Mouse (Mus musculus): Measurements from ENCODE around the gene Fgd3. TPM values are rescaled to one million over a fixed set of nuclear protein-coding genes. Genes with fewer than 3 reads are reported as not detected.
A peak's percentile ranks its signal among the peaks of the same experiment; 100 is the strongest.

Gene Fgd3
- 0.51 and 0.58 TPM in 2 replicates for polyA plus RNA-seq (2014; fragmentation: Nextera tagmentation; extraction: Ambion mirVana)

GRCm38 (mm10) chr13:49320040-49320439 is at the start of gene Fgd3:
Gene Fgd3, minus strand, starts transcription at chr13:49320311.
- no peak within 1 kb of the TSS for H3K27ac ChIP-seq (replicated peaks; ENCODE audit: low read depth, low read length)
- no peaks in the 10 kb centered on the region for H3K9me3 ChIP-seq (ENCODE audit: control insufficient read depth, low read length)
- H3K27me3 ChIP-seq (replicated peaks; ENCODE audit: control insufficient read depth, insufficient read depth, low read length): no peaks in the 10 kb centered on the region
- H3K36me3 ChIP-seq (ENCODE audit: control insufficient read depth, insufficient read depth, low read length): no peaks in the 10 kb centered on the region
- peak within 1 kb of the TSS; percentile 55 for H3K4me2 ChIP-seq (ENCODE audit: low read depth, low read length)
- peak within 1 kb of the TSS; percentile 27 for H3K9ac ChIP-seq (ENCODE audit: low read depth, low read length)
- ATAC-seq (ENCODE audit: low read depth) (peak; percentile 94), DNase-seq (ENCODE audit: low spot score) (peak; percentile 86)
- H3K4me3 ChIP-seq (ENCODE audit: low read depth, low read length): peak within 1 kb of the TSS; percentile 23
- WGBS: 0% methylated on average over 10 of the region's 10 CpGs
- H3K4me1 ChIP-seq (ENCODE audit: control insufficient read depth, insufficient read depth, low read length): peaks cover 13% of the 10 kb centered on the region

GRCm38 (mm10) chr13:49369404-49369803 is 49.3 kb upstream of the Fgd3 start:
- no peak for DNase-seq (ENCODE audit: low spot score)
- 88% methylated on average over 10 of the region's 10 CpGs for WGBS
- H3K4me1 ChIP-seq (ENCODE audit: control insufficient read depth, insufficient read depth, low read length): peaks cover 4% of the 10 kb centered on the region
- no peak for ATAC-seq (ENCODE audit: low read depth)
- H3K9ac ChIP-seq (ENCODE audit: low read depth, low read length): no peak overlapping the region
- no peaks in the 10 kb centered on the region for H3K9me3 ChIP-seq (ENCODE audit: control insufficient read depth, low read length)
- H3K4me2 ChIP-seq (ENCODE audit: low read depth, low read length): no peak overlapping the region
- H3K27me3 ChIP-seq (replicated peaks; ENCODE audit: control insufficient read depth, insufficient read depth, low read length): no peaks in the 10 kb centered on the region
- peaks cover 25% of the 10 kb centered on the region for H3K36me3 ChIP-seq (ENCODE audit: control insufficient read depth, insufficient read depth, low read length)
- H3K27ac ChIP-seq (replicated peaks; ENCODE audit: low read depth, low read length): no peak overlapping the region
- no peak overlapping the region for H3K4me3 ChIP-seq (ENCODE audit: low read depth, low read length)

GRCm38 (mm10) chr13:49367657-49368440 is 47.7 kb upstream of the Fgd3 start:
- no peak for ATAC-seq (ENCODE audit: low read depth)
- H3K9ac ChIP-seq (ENCODE audit: low read depth, low read length): no peak overlapping the region

GRCm38 (mm10) chr13:49364716-49365115 is 44.6 kb upstream of the Fgd3 start:
- WGBS: 81% methylated on average over 2 of the region's 2 CpGs
- Histone ChIP-seq H3K4me1 (ENCODE audit: control insufficient read depth, insufficient read depth, low read length) (peaks cover 9% of the 10 kb centered on the region), H3K27me3 (replicated peaks; ENCODE audit: control insufficient read depth, insufficient read depth, low read length) (no peaks in the 10 kb centered on the region), H3K4me2 (ENCODE audit: low read depth, low read length) (no peak overlapping the region), H3K9me3 (ENCODE audit: control insufficient read depth, low read length) (no peaks in the 10 kb centered on the region), H3K27ac (replicated peaks; ENCODE audit: low read depth, low read length) (no peak overlapping the region), H3K4me3 (ENCODE audit: low read depth, low read length) (no peak overlapping the region), H3K9ac (ENCODE audit: low read depth, low read length) (no peak overlapping the region), H3K36me3 (ENCODE audit: control insufficient read depth, insufficient read depth, low read length) (peaks cover 5% of the 10 kb centered on the region; the same call in 1 of the 2 replicates)
- DNase-seq (ENCODE audit: low spot score) (no peak), ATAC-seq (ENCODE audit: low read depth) (no peak)

More at GRCm38 (mm10) chr13:49367657-49368440, 47.7 kb upstream of the Fgd3 start:
- DNase-seq (ENCODE audit: low spot score): no peak
- H3K27ac ChIP-seq (replicated peaks; ENCODE audit: low read depth, low read length): no peak overlapping the region
- no peak overlapping the region for H3K4me3 ChIP-seq (ENCODE audit: low read depth, low read length)
- no peaks in the 10 kb centered on the region for H3K9me3 ChIP-seq (ENCODE audit: control insufficient read depth, low read length)
- peaks cover 4% of the 10 kb centered on the region for H3K4me1 ChIP-seq (ENCODE audit: control insufficient read depth, insufficient read depth, low read length)
- H3K27me3 ChIP-seq (replicated peaks; ENCODE audit: control insufficient read depth, insufficient read depth, low read length): no peaks in the 10 kb centered on the region
- H3K36me3 ChIP-seq (ENCODE audit: control insufficient read depth, insufficient read depth, low read length): peaks cover 20% of the 10 kb centered on the region
- WGBS: 74% methylated on average over 4 of the region's 4 CpGs
- H3K4me2 ChIP-seq (ENCODE audit: low read depth, low read length): no peak overlapping the region

GRCm38 (mm10) chr13:49362804-49363203 is 42.7 kb upstream of the Fgd3 start:
- H3K4me1 ChIP-seq (ENCODE audit: control insufficient read depth, insufficient read depth, low read length): peaks cover 9% of the 10 kb centered on the region
- no peaks in the 10 kb centered on the region for H3K9me3 ChIP-seq (ENCODE audit: control insufficient read depth, low read length)
- H3K27me3 ChIP-seq (replicated peaks; ENCODE audit: control insufficient read depth, insufficient read depth, low read length): no peaks in the 10 kb centered on the region
- no peak overlapping the region for H3K4me2 ChIP-seq (ENCODE audit: low read depth, low read length)
- WGBS: 87% methylated on average over 2 of the region's 2 CpGs
- no peak overlapping the region for H3K9ac ChIP-seq (ENCODE audit: low read depth, low read length)
- no peaks in the 10 kb centered on the region for H3K36me3 ChIP-seq (ENCODE audit: control insufficient read depth, insufficient read depth, low read length)
- DNase-seq (ENCODE audit: low spot score) (no peak), ATAC-seq (ENCODE audit: low read depth) (no peak)
- no peak overlapping the region for H3K4me3 ChIP-seq (ENCODE audit: low read depth, low read length)
- 0 out of 2 replicates have a peak overlapping the region, but pooled peaks have one; percentile 24 for H3K27ac ChIP-seq (replicated peaks; ENCODE audit: low read depth, low read length)

- ATAC-seq (ENCODE audit: low read depth) (peak; percentile 86), DNase-seq (ENCODE audit: low spot score) (peak; percentile 66)
- no peaks in the 10 kb centered on the region for H3K27me3 ChIP-seq (replicated peaks; ENCODE audit: control insufficient read depth, insufficient read depth, low read length)
- H3K9me3 ChIP-seq (ENCODE audit: control insufficient read depth, low read length): no peaks in the 10 kb centered on the region
- no peak overlapping the region for H3K4me3 ChIP-seq (ENCODE audit: low read depth, low read length)
- no peak overlapping the region for H3K9ac ChIP-seq (ENCODE audit: low read depth, low read length)
- H3K36me3 ChIP-seq (ENCODE audit: control insufficient read depth, insufficient read depth, low read length): peaks cover 3% of the 10 kb centered on the region
- H3K4me2 ChIP-seq (ENCODE audit: low read depth, low read length): no peak overlapping the region
- 62% methylated on average over 7 of the region's 7 CpGs for WGBS
- 0 out of 2 replicates have a peak overlapping the region, but pooled peaks have one; percentile 24 for H3K27ac ChIP-seq (replicated peaks; ENCODE audit: low read depth, low read length)
- peaks cover 8% of the 10 kb centered on the region for H3K4me1 ChIP-seq (ENCODE audit: control insufficient read depth, insufficient read depth, low read length)
These were observed 42.3 kb upstream of the Fgd3 start for GRCm38 (mm10) chr13:49362364-49362763.

- DNase-seq (ENCODE audit: low spot score) (no peak), ATAC-seq (ENCODE audit: low read depth) (no peak)
- no peak overlapping the region for H3K9ac ChIP-seq (ENCODE audit: low read depth, low read length)
- no peak overlapping the region for H3K4me3 ChIP-seq (ENCODE audit: low read depth, low read length)
- peaks cover 5% of the 10 kb centered on the region; the same call in 1 of the 2 replicates for H3K4me1 ChIP-seq (ENCODE audit: control insufficient read depth, insufficient read depth, low read length)
- H3K36me3 ChIP-seq (ENCODE audit: control insufficient read depth, insufficient read depth, low read length): peaks cover 15% of the 10 kb centered on the region
- no peaks in the 10 kb centered on the region for H3K27me3 ChIP-seq (replicated peaks; ENCODE audit: control insufficient read depth, insufficient read depth, low read length)
- H3K4me2 ChIP-seq (ENCODE audit: low read depth, low read length): no peak overlapping the region
- H3K27ac ChIP-seq (replicated peaks; ENCODE audit: low read depth, low read length): no peak overlapping the region
- 42% methylated on average over 3 of the region's 3 CpGs for WGBS
- no peaks in the 10 kb centered on the region for H3K9me3 ChIP-seq (ENCODE audit: control insufficient read depth, low read length)
These were observed 40.8 kb upstream of the Fgd3 start for GRCm38 (mm10) chr13:49360906-49361406.

- WGBS: 94% methylated on average over 3 of the region's 3 CpGs
- ATAC-seq (ENCODE audit: low read depth) (no peak), DNase-seq (ENCODE audit: low spot score) (no peak)
- H3K4me1 ChIP-seq (ENCODE audit: control insufficient read depth, insufficient read depth, low read length): peaks cover 5% of the 10 kb centered on the region; the same call in 1 of the 2 replicates
- no peak overlapping the region for H3K4me2 ChIP-seq (ENCODE audit: low read depth, low read length)
- no peak overlapping the region for H3K27ac ChIP-seq (replicated peaks; ENCODE audit: low read depth, low read length)
- H3K9ac ChIP-seq (ENCODE audit: low read depth, low read length): no peak overlapping the region
- H3K4me3 ChIP-seq (ENCODE audit: low read depth, low read length): no peak overlapping the region
- no peaks in the 10 kb centered on the region for H3K9me3 ChIP-seq (ENCODE audit: control insufficient read depth, low read length)
- H3K27me3 ChIP-seq (replicated peaks; ENCODE audit: control insufficient read depth, insufficient read depth, low read length): no peaks in the 10 kb centered on the region
- H3K36me3 ChIP-seq (ENCODE audit: control insufficient read depth, insufficient read depth, low read length): peaks cover 19% of the 10 kb centered on the region
These were observed 38.1 kb upstream of the Fgd3 start for GRCm38 (mm10) chr13:49358184-49358583.

All from embryonic facial prominence, embryonic 14.5 days (tissue).